Mouse (Mus musculus): Measurements from ENCODE around the gene Eif2a. TPM values are rescaled to one million over a fixed set of nuclear protein-coding genes. Genes with fewer than 3 reads are reported as not detected.

The Eif2a gene
- polyA plus RNA-seq, 1 experiment: 15.4 TPM

GRCm38 (mm10) chr3:58493621-58494020, 32.0 kb upstream of the Eif2a start:
- no peaks in the 10 kb centered on the region; the same call in 1 of the 2 replicates for H3K27me3 ChIP-seq (replicated peaks; ENCODE audit: control insufficient read depth, insufficient read depth, low read length)
- DNase-seq: no peak
- TF ChIP-seq CTCF (conservative IDR thresholded peaks at IDR 0.05; ENCODE audit: insufficient read depth, insufficient read length, low read depth, low read length): no peak
- no peak for TF ChIP-seq POLR2A (IDR thresholded peaks at IDR 0.05; ENCODE audit: low read depth, low read length)
- H3K4me3 ChIP-seq (ENCODE audit: insufficient read depth, low read depth, low read length): no peak overlapping the region
- WGBS: 82% methylated on average over 4 of the region's 4 CpGs
- H3K4me1 ChIP-seq (ENCODE audit: control insufficient read depth, insufficient read depth, low read length): no peaks in the 10 kb centered on the region
- no peak overlapping the region for H3K27ac ChIP-seq (ENCODE audit: insufficient read depth, low read depth, low read length)
- H3K36me3 ChIP-seq (ENCODE audit: control insufficient read depth, insufficient read depth, low read length): no peaks in the 10 kb centered on the region

DNA sequence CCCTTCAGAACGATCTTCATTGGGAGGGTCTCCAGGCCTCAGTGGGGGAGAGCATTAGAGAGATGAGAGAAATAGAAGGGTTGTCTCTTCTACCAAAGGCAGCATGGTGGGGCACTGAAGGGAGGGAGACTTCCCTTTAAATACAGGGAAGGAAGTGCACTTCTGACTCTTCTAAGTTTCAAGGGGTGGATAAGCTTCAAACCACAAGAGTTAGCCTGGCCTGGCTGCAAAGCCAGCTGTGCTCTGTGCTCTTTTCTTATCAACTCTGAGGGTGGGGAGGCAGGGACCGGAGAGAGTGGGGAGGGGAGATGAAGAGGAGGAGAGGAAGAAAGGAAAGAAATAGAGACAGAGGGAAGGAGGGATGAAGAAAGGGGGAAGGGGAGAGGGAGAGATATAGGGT, 23.7 kb upstream of the Eif2a start:
- WGBS: 59% methylated on average over 2 of the region's 2 CpGs
- DNase-seq: no peak
- no peak for TF ChIP-seq POLR2A (IDR thresholded peaks at IDR 0.05; ENCODE audit: low read depth, low read length)
- no peak for TF ChIP-seq CTCF (conservative IDR thresholded peaks at IDR 0.05; ENCODE audit: insufficient read depth, insufficient read length, low read depth, low read length)
- H3K27me3 ChIP-seq (replicated peaks; ENCODE audit: control insufficient read depth, insufficient read depth, low read length): no peaks in the 10 kb centered on the region
- no peaks in the 10 kb centered on the region for H3K36me3 ChIP-seq (ENCODE audit: control insufficient read depth, insufficient read depth, low read length)
- H3K4me3 ChIP-seq (ENCODE audit: insufficient read depth, low read depth, low read length): no peak overlapping the region
- no peak overlapping the region for H3K27ac ChIP-seq (ENCODE audit: insufficient read depth, low read depth, low read length)
- H3K4me1 ChIP-seq (ENCODE audit: control insufficient read depth, insufficient read depth, low read length): no peaks in the 10 kb centered on the region

DNA sequence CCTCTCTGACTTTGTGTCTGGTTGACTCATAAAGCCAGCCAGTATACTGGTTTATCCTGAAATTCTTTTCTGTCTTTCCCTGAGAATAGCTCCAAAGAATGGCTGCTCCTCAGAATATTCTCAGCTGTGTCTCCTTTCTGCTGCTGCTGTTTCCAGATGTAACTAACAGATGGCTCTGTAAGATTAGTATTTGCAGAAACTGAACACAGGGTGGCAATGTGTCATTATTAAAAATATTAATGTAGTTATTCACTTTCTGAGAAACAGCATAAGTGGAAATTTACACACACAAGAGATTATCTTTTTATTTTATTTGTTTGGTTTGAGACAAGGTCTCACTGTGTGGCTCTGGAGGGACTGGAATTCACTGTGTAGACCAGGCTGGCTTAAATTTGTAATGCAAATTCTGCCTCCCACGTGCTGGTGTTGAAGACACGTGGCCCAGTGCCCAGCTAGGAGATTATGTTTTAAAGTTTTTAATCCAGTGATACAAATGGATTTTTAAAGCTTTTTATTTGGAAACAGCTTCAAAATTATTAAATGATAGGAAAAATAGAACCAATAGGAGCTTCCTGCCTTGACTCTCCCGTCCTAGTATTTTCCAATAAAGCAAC, 21.8 kb upstream of the Eif2a start:
- Histone ChIP-seq H3K4me1 (ENCODE audit: control insufficient read depth, insufficient read depth, low read length) (no peaks in the 10 kb centered on the region), H3K27me3 (replicated peaks; ENCODE audit: control insufficient read depth, insufficient read depth, low read length) (no peaks in the 10 kb centered on the region), H3K36me3 (ENCODE audit: control insufficient read depth, insufficient read depth, low read length) (no peaks in the 10 kb centered on the region), H3K27ac (ENCODE audit: insufficient read depth, low read depth, low read length) (no peak overlapping the region), H3K4me3 (ENCODE audit: insufficient read depth, low read depth, low read length) (no peak overlapping the region)
- WGBS: 55% methylated on average over 3 of the region's 3 CpGs
- TF ChIP-seq CTCF (conservative IDR thresholded peaks at IDR 0.05; ENCODE audit: insufficient read depth, insufficient read length, low read depth, low read length): no peak
- no peak for TF ChIP-seq POLR2A (IDR thresholded peaks at IDR 0.05; ENCODE audit: low read depth, low read length)
- DNase-seq: no peak

DNA sequence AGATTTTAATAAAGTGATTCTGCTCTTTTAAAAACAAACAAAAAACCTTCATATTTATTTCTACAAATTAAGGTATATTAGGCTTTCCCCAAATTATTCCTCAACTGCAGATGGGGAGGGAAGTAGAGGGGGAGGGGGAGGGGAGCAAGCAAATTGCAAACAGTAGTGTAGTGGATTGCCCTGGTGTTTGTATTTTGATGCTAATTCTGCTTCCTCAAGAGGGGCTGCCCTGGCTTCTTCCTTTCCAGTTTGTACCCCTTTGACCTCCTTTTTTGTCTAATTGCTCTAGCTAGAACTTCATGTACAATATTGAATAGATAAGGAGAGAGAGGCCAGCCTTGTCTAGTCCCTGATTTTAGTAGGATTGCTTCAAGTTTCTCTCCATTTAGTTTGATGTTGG, 20.9 kb upstream of the Eif2a start:
- Histone ChIP-seq H3K4me3 (ENCODE audit: insufficient read depth, low read depth, low read length) (no peak overlapping the region), H3K4me1 (ENCODE audit: control insufficient read depth, insufficient read depth, low read length) (no peaks in the 10 kb centered on the region), H3K27me3 (replicated peaks; ENCODE audit: control insufficient read depth, insufficient read depth, low read length) (no peaks in the 10 kb centered on the region), H3K27ac (ENCODE audit: insufficient read depth, low read depth, low read length) (no peak overlapping the region), H3K36me3 (ENCODE audit: control insufficient read depth, insufficient read depth, low read length) (no peaks in the 10 kb centered on the region)
- TF ChIP-seq POLR2A (IDR thresholded peaks at IDR 0.05; ENCODE audit: low read depth, low read length) (no peak), CTCF (conservative IDR thresholded peaks at IDR 0.05; ENCODE audit: insufficient read depth, insufficient read length, low read depth, low read length) (no peak)
- DNase-seq: no peak

DNA sequence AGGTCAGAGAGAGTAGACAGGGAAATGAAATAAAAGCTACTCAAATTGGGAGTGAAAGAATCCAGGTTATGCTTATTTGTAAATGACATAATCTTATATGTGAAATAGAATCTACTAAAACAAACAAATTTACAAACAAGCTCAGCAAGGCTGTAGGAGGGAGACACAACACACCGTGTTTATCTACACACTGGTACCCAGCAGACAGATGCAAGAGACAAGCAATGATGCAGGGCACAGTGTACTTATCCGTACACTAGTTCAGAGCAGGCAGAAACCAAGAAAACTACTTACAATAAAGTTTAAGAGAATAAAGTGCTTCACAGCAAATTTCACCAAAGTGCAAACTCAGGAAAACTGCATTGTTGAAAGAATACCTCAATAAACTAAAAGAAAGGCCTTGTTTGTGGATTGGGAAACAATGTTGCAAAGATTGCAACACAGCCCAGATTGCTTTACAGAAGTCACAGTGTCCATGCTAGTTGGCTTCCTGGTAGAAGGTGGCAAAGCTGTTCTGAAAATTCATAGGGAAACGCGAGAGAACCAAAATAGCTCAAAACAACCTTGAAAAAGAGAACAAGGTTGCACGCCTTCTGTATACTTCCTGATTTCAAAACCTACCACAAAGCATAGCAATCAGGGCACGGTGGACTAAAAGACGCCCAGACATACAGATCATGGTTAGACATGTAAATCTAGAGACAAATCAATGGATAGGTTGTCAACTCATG, 17.4 kb upstream of the Eif2a start:
- Histone ChIP-seq H3K4me1 (ENCODE audit: control insufficient read depth, insufficient read depth, low read length) (no peaks in the 10 kb centered on the region), H3K27me3 (replicated peaks; ENCODE audit: control insufficient read depth, insufficient read depth, low read length) (no peaks in the 10 kb centered on the region), H3K27ac (ENCODE audit: insufficient read depth, low read depth, low read length) (no peak overlapping the region), H3K36me3 (ENCODE audit: control insufficient read depth, insufficient read depth, low read length) (no peaks in the 10 kb centered on the region), H3K4me3 (ENCODE audit: insufficient read depth, low read depth, low read length) (no peak overlapping the region)
- 84% methylated on average over 7 of the region's 7 CpGs for WGBS
- peak; percentile 4 for DNase-seq
- no peak for TF ChIP-seq POLR2A (IDR thresholded peaks at IDR 0.05; ENCODE audit: low read depth, low read length)
- no peak for TF ChIP-seq CTCF (conservative IDR thresholded peaks at IDR 0.05; ENCODE audit: insufficient read depth, insufficient read length, low read depth, low read length)

DNA sequence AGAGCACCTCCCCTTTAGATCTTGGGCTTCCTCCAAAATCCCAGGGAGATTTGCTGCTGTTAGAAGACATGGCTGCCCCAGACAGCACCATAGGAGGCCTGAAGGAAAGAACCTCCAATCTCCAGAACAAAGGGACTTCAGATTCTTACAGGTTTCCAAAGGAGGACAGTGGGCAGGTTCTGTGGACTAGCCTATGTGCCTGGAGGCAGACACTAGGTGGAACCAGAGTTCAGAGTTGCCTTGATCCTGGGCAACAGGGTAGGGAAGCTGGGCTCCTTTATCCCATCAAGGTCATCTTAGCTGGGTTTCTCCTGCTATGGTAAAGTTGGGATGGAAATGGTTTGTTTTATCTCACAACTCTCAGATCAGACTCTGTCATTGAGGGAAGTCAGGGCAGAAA, 14.0 kb upstream of the Eif2a start:
- no peak overlapping the region for H3K4me3 ChIP-seq (ENCODE audit: insufficient read depth, low read depth, low read length)
- no peaks in the 10 kb centered on the region for H3K27me3 ChIP-seq (replicated peaks; ENCODE audit: control insufficient read depth, insufficient read depth, low read length)
- H3K36me3 ChIP-seq (ENCODE audit: control insufficient read depth, insufficient read depth, low read length): no peaks in the 10 kb centered on the region
- H3K27ac ChIP-seq (ENCODE audit: insufficient read depth, low read depth, low read length): no peak overlapping the region
- peak; percentile 34 for DNase-seq
- TF ChIP-seq POLR2A (IDR thresholded peaks at IDR 0.05; ENCODE audit: low read depth, low read length): no peak
- peak; percentile 69 for TF ChIP-seq CTCF (conservative IDR thresholded peaks at IDR 0.05; ENCODE audit: insufficient read depth, insufficient read length, low read depth, low read length)
- H3K4me1 ChIP-seq (ENCODE audit: control insufficient read depth, insufficient read depth, low read length): no peaks in the 10 kb centered on the region

DNA sequence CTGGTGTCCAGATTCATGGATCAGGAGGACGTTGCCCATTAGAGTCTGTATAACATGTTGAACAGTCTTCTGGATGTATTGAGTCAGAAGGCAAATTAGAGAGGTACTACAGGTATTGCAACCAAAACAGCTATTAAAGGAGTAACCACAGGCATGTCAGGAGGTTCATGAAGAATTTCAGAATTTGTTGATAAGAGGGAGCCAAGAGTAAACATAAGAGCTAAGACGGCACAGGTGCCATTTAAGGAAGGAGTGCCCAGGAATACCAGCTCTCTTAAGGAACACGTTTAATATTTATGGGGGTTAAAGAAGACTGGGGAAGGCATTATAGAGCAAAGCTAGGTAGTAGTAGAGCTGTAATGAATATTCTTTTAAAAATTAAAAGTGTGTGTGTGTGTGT, 12.9 kb upstream of the Eif2a start:
- no peak overlapping the region for H3K4me3 ChIP-seq (ENCODE audit: insufficient read depth, low read depth, low read length)
- no peak overlapping the region for H3K27ac ChIP-seq (ENCODE audit: insufficient read depth, low read depth, low read length)
- no peak for TF ChIP-seq CTCF (conservative IDR thresholded peaks at IDR 0.05; ENCODE audit: insufficient read depth, insufficient read length, low read depth, low read length)
- TF ChIP-seq POLR2A (IDR thresholded peaks at IDR 0.05; ENCODE audit: low read depth, low read length): no peak
- no peak for DNase-seq
- no peaks in the 10 kb centered on the region for H3K27me3 ChIP-seq (replicated peaks; ENCODE audit: control insufficient read depth, insufficient read depth, low read length)
- WGBS: 84% methylated on average over 3 of the region's 3 CpGs
- no peaks in the 10 kb centered on the region for H3K36me3 ChIP-seq (ENCODE audit: control insufficient read depth, insufficient read depth, low read length)
- H3K4me1 ChIP-seq (ENCODE audit: control insufficient read depth, insufficient read depth, low read length): no peaks in the 10 kb centered on the region
